Mouse (Mus musculus) urinary bladder, postnatal 10 days (tissue): ENCODE results near the gene Cntn6.

Source experiments
- DNase-seq: peaks from one replicate; pipeline ENCODE4 v3.0.0; 2022; ENCODE audit warnings: low spot score

Gene Cntn6

DNA sequence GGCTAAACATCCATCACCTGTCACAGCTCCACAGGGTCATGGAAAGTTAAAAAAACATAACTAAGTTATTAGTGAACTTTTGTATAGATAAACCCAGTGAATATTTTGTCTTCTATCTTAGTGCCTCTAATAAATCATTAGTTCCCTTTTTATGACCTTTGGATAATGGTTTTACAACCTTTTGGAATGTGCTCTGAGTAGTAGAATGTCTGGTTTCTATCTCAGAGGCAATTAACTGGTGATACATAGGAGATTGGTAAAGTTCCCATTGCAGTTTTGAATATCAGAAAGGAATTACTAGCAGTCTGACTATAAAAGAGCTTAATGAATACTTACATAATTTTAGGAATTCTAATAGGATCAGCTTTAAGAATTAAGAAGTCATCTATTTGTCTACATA is 265.5 kb downstream of the Cntn6 start:
- no peak for DNase-seq

DNA sequence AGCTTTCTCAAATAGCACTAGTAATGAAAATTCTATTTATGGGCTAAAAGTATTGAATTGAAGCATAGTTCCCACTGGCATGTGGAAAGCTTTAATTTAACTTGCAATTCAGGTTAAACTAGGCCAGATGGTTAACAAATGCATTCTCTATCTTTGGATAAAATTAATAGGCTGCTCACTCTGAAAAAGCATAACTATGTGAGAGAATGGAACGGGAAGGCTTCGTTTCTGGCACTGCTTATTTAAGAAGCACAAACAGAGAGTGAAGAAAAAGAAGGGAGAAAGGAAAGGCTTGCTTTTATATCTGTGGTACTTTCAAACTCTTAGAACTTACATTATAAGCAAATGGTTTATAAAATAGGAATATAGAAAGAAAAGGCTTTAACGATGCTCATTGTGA is 268.6 kb downstream of the Cntn6 start:
- DNase-seq = no peak

DNA sequence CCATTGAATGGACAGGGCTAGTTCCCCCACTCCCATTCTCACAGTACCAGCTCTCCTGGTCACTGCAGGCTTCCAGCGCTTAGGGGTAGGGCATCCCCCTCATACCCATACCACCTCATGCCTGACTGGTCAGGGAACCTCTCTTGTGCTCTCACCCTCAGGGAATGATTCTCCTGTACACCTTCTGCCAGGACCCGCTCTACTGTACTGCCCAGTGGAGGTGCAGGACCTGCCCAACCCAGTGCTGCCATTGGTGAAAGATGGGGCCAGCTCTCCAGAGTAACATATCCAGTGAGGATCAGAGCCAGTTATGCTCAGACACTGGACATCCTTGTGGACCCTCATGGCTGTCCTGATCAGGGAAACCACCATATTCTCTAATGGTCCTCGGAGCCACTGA is 291.3 kb downstream of the Cntn6 start:
- no peak for DNase-seq

GRCm38 (mm10) chr6:104787502-104787901 is 294.9 kb downstream of the Cntn6 start:
- DNase-seq = no peak

DNA sequence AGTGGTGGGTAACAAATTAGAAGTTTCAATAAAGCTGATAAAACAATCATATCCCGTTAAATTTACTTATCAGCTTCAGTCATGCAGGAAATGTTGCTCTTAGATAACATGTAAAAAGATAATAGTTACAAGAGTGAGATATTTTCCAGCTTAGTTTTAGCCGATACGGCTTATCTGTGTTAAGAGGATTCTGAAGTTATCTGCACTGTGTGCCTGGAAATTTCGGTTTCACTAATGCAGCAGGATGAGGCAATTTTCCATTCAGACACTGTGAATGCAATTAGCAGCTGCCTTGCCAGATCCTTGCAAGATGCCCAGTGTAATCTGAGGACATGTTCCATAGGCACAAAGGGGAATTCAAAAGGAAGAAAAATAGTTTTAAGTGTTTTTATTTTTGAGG is 315.9 kb downstream of the Cntn6 start:
- no peak for DNase-seq

GRCm38 (mm10) chr6:104815610-104816009 is 323.0 kb downstream of the Cntn6 start:
- DNase-seq = no peak

DNA sequence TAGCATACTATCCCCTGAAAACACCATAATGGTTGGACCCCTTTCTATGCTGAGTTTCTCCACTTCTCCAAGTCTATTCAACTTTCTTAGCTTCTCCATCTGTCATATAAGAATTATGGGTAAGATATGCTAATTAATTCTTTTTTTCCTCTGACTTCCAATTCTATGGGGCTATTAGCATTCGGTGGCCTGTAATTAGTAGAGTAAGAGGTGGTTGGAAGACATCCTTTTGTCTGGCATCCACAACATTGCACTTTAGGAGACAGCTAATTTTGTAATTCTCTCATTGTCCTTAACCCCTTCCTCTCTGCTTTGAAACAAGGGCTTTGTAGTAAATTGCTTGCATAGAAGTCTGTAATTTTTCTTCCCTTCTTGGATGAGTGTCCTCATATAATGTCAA is 387.1 kb downstream of the Cntn6 start:
- no peak for DNase-seq

DNA sequence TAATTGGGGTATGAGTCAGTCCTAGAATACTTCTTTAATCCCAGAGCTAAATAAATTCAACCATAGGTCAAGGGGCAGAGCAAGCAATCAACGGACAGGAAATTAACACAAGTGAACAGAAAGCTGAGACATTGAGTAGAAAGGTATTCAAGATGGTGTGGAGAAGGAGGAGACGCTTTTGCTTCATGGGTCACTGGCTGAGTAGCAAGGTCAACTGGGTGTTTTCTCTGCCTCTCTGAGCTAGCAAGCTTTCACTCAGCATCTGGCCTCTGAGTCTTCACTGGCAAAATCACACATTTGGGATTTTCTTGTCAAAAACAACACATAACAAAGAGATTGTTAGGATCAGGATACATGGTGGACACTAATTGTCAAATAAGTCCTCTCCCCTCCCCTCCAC is 391.4 kb downstream of the Cntn6 start:
- no peak for DNase-seq

DNA sequence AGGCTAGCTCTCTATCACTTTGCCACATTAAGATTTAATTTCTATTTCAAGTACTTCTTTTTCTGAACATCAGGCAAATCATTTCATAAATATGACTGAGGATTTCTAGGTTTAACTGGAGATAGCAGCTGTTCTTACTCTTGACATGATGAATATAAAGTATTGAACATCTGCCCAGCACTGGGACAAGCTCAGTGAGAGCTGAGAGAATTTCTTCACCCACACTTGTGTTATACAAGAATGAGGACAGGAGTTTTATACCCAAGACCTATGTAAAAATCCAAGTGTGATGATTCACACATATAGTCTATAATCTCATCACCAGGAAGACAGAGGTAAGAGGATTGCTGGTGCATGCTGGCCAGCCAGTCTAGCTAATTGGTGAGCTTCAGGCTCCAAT is 393.2 kb downstream of the Cntn6 start:
- no peak for DNase-seq

DNA sequence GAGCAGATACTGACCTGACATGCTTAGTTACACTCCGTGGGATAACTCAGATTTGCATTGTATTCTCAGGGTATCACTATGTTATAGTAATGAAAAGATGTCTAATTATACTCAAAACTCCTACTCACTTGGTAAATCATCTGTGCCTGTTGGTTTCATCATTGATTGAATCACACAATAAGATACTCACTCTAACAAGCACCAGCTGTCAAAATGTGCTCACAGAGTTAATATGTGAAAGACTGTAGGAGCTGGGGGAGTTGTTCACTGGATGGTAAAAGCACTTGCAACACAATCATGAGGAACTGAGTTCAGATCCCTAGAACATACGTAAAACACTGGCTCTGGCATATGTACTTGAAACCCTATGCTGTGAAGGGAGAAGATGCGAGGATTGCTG is 398.5 kb downstream of the Cntn6 start:
- DNase-seq = no peak
